Mouse (Mus musculus) midbrain, embryonic 11.5 days (tissue): ENCODE data around the gene Kbtbd6. TPM values are rescaled to one million over a fixed set of nuclear protein-coding genes. Genes with fewer than 3 reads are reported as not detected.

Experiments used
- ATAC-seq: fragments of 200-750 bp; cut with Nextera tagmentation; 2 replicates; pipeline ENCODE4 v1.8.0; 2017; ENCODE audit warnings: moderate TSS enrichment, moderate library complexity; ENCODE audit not compliant: low FRiP score
- DNase-seq: peaks from one replicate; pipeline ENCODE4 v3.0.0; 2015; ENCODE audit warnings: low spot score; ENCODE audit errors: missing footprints
- H3K27ac ChIP-seq: fragments of 300-500 bp; sonication (generic); 2 replicates; pipeline ENCODE4 v1.5.1; 2014; ENCODE audit warnings: low read depth, low read length
- H3K27me3 ChIP-seq: fragments of 300-500 bp; sonication (generic); 2 replicates; pipeline ENCODE4 v1.6.1; 2014; ENCODE audit warnings: mild to moderate bottlenecking, low read length, moderate library complexity, mixed read lengths; ENCODE audit not compliant: control insufficient read depth, insufficient read depth
- H3K36me3 ChIP-seq: fragments of 300-500 bp; sonication (generic); 2 replicates; pipeline ENCODE4 v1.6.1; 2014; ENCODE audit warnings: mild to moderate bottlenecking, low read length, moderate library complexity, mixed read lengths; ENCODE audit not compliant: control insufficient read depth, insufficient read depth
- H3K4me1 ChIP-seq: fragments of 300-500 bp; sonication (generic); 2 replicates; pipeline ENCODE4 v1.6.1; 2014; ENCODE audit warnings: low read length; ENCODE audit not compliant: control insufficient read depth, insufficient read depth
- H3K4me2 ChIP-seq: fragments of 300-500 bp; sonication (generic); 2 replicates; pipeline ENCODE4 v1.6.1; 2014; ENCODE audit warnings: mild to moderate bottlenecking, moderate library complexity
- H3K4me3 ChIP-seq: fragments of 300-500 bp; sonication (generic); 2 replicates; pipeline ENCODE4 v1.5.1; 2014; ENCODE audit warnings: low read depth, low read length
- H3K9ac ChIP-seq: fragments of 300-500 bp; sonication (generic); 2 replicates; pipeline ENCODE4 v1.6.1; 2014; ENCODE audit warnings: low read length
- H3K9me3 ChIP-seq: fragments of 300-500 bp; sonication (generic); 2 replicates; pipeline ENCODE4 v1.6.1; 2016; ENCODE audit warnings: low read length; ENCODE audit not compliant: control insufficient read depth
- WGBS: fragments of 180-500 bp; shearing (Covaris S2); extraction: QIAGEN DNeasy Blood & Tissue Kit; methylation state at CpG from one replicate; pipeline ENCODE4 v1.1.7; 2014; 5-methylcytosine and 5-hydroxymethylcytosine counted together
- polyA plus RNA-seq: library from polyadenylated mRNA; unstranded; fragments of >200 nt; fragmentation: Nextera tagmentation; extraction: Ambion mirVana; gene quantifications from 2 replicates; pipeline ENCODE4 v1.2.1, GENCODE M21; 2014

Gene Kbtbd6
- polyA plus RNA-seq, 1 experiment from 2014 or later = 5.1 TPM

- Histone ChIP-seq H3K4me2 (no peak overlapping the region), H3K27ac (no peak overlapping the region), H3K27me3 (no peaks in the 10 kb centered on the region), H3K4me1 (no peaks in the 10 kb centered on the region), H3K9ac (no peak overlapping the region), H3K4me3 (no peak overlapping the region), H3K9me3 (no peaks in the 10 kb centered on the region), H3K36me3 (peaks cover 12% of the 10 kb centered on the region)
- DNase-seq (peak; percentile 88), ATAC-seq (no peak)
- WGBS = 26% methylated on average over 3 of the region's 3 CpGs
These were observed 16.0 kb downstream of the Kbtbd6 start for GRCm38 (mm10) chr14:79467621-79468020.

- H3K4me3 ChIP-seq = no peak overlapping the region
- DNase-seq (no peak), ATAC-seq (no peak)
- H3K36me3 ChIP-seq = peaks cover 10% of the 10 kb centered on the region; the same call in 1 of the 2 replicates
- no peaks in the 10 kb centered on the region for H3K4me1 ChIP-seq
- no peak overlapping the region for H3K9ac ChIP-seq
- no peaks in the 10 kb centered on the region for H3K27me3 ChIP-seq
- 86% methylated on average over 2 of the region's 2 CpGs for WGBS
- H3K27ac ChIP-seq = no peak overlapping the region
- H3K4me2 ChIP-seq = no peak overlapping the region
- H3K9me3 ChIP-seq = no peaks in the 10 kb centered on the region
These were observed 21.7 kb downstream of the Kbtbd6 start for GRCm38 (mm10) chr14:79473384-79473783.

GRCm38 (mm10) chr14:79480624-79481338, 29.1 kb downstream of the Kbtbd6 start, which contains the start of gene Elf1:
Gene Elf1 (plus strand): TSS chr14:79481194.
- WGBS = under 1% methylated on average over 85 of the region's 96 CpGs
- peak within 1 kb of the TSS; percentile 89 for H3K4me3 ChIP-seq

GRCm38 (mm10) chr14:79481339-79482151, 29.9 kb downstream of the Kbtbd6 start, which contains the start of gene Wbp4:
Gene Wbp4 (minus strand): TSS chr14:79481520.
- under 1% methylated on average over 74 of the region's 86 CpGs for WGBS
- Histone ChIP-seq H3K4me2 (peak within 1 kb of the TSS; percentile 68), H3K9me3 (no peaks in the 10 kb centered on the region), H3K4me1 (peaks cover 15% of the 10 kb centered on the region), H3K27ac (peak within 1 kb of the TSS; percentile 100), H3K27me3 (no peaks in the 10 kb centered on the region), H3K36me3 (no peaks in the 10 kb centered on the region; the same call in 1 of the 2 replicates), H3K9ac (peak within 1 kb of the TSS; percentile 98), H3K4me3 (peak within 1 kb of the TSS; percentile 89)
- DNase-seq (peak; percentile 100), ATAC-seq (peak; percentile 91)

More at GRCm38 (mm10) chr14:79480624-79481338, 29.1 kb downstream of the Kbtbd6 start, which contains the start of gene Elf1:
- peak within 1 kb of the TSS; percentile 98 for H3K9ac ChIP-seq
- H3K36me3 ChIP-seq = no peaks in the 10 kb centered on the region; the same call in 1 of the 2 replicates
- no peaks in the 10 kb centered on the region for H3K27me3 ChIP-seq
- peaks cover 15% of the 10 kb centered on the region for H3K4me1 ChIP-seq
- peak within 1 kb of the TSS; percentile 100 for H3K27ac ChIP-seq
- ATAC-seq (peak; percentile 87), DNase-seq (peak; percentile 98)
- peak within 1 kb of the TSS; percentile 68 for H3K4me2 ChIP-seq
- no peaks in the 10 kb centered on the region for H3K9me3 ChIP-seq

- DNase-seq (peak; percentile 88), ATAC-seq (no peak)
- H3K36me3 ChIP-seq = no peaks in the 10 kb centered on the region
- H3K4me3 ChIP-seq = peak overlapping the region; percentile 89
- peak overlapping the region; percentile 68 for H3K4me2 ChIP-seq
- peak overlapping the region; percentile 100 for H3K27ac ChIP-seq
- no peaks in the 10 kb centered on the region for H3K9me3 ChIP-seq
- H3K9ac ChIP-seq = peak overlapping the region; percentile 71
- under 1% methylated on average over 11 of the region's 11 CpGs for WGBS
- no peaks in the 10 kb centered on the region for H3K27me3 ChIP-seq
- peaks cover 20% of the 10 kb centered on the region for H3K4me1 ChIP-seq
These were observed 30.6 kb downstream of the Kbtbd6 start for GRCm38 (mm10) chr14:79482251-79482661.

GRCm38 (mm10) chr14:79482747-79483355, 31.2 kb downstream of the Kbtbd6 start:
- ATAC-seq (no peak), DNase-seq (peak; percentile 87)
- Histone ChIP-seq H3K4me1 (peaks cover 22% of the 10 kb centered on the region), H3K9ac (peak overlapping the region; percentile 71), H3K4me3 (peak overlapping the region; percentile 89), H3K36me3 (no peaks in the 10 kb centered on the region), H3K4me2 (peak overlapping the region; percentile 68), H3K27me3 (no peaks in the 10 kb centered on the region), H3K9me3 (no peaks in the 10 kb centered on the region), H3K27ac (peak overlapping the region; percentile 100)
- WGBS = 28% methylated on average over 15 of the region's 15 CpGs

GRCm38 (mm10) chr14:79483611-79484120, 32.0 kb downstream of the Kbtbd6 start:
- Histone ChIP-seq H3K4me2 (no peak overlapping the region), H3K27ac (no peak overlapping the region), H3K27me3 (no peaks in the 10 kb centered on the region), H3K9ac (no peak overlapping the region), H3K36me3 (no peaks in the 10 kb centered on the region), H3K4me1 (peaks cover 22% of the 10 kb centered on the region), H3K9me3 (no peaks in the 10 kb centered on the region), H3K4me3 (no peak overlapping the region)
- DNase-seq = no peak
- no peak for ATAC-seq
- 83% methylated on average over 8 of the region's 8 CpGs for WGBS

- ATAC-seq (no peak), DNase-seq (no peak)
- WGBS = 23% methylated on average over 8 of the region's 8 CpGs
- Histone ChIP-seq H3K4me1 (peaks cover 14% of the 10 kb centered on the region), H3K27ac (no peak overlapping the region), H3K36me3 (no peaks in the 10 kb centered on the region), H3K27me3 (no peaks in the 10 kb centered on the region), H3K4me3 (no peak overlapping the region), H3K4me2 (no peak overlapping the region; the same call in 1 of the 2 replicates), H3K9ac (no peak overlapping the region), H3K9me3 (no peaks in the 10 kb centered on the region)
These were observed 35.0 kb downstream of the Kbtbd6 start for GRCm38 (mm10) chr14:79486617-79486992.
